Mouse (Mus musculus): ENCODE data around the gene Ier5l. TPM values are rescaled to one million over a fixed set of nuclear protein-coding genes. Genes with fewer than 3 reads are reported as not detected.

Gene Ier5l
- total and polyA plus RNA-seq, 2 experiments from 2014 or later, result 2.4 to 30.2 TPM

- Histone ChIP-seq H3K9me3 (ENCODE audit: low read length) (no peaks in the 10 kb centered on the region), H3K4me3 (ENCODE audit: low read length) (no peak overlapping the region), H3K4me1 (ENCODE audit: insufficient read depth, low read length) (peaks cover 21% of the 10 kb centered on the region), H3K9ac (replicated peaks; ENCODE audit: low read length) (peak overlapping the region; percentile 49), H3K27ac (peak overlapping the region; percentile 96), H3K36me3 (ENCODE audit: insufficient read depth, low read length) (peaks cover 23% of the 10 kb centered on the region), H3K27me3 (ENCODE audit: insufficient read depth, low read length) (no peaks in the 10 kb centered on the region), H3K4me2 (ENCODE audit: low read depth, low read length) (peak overlapping the region; percentile 33)
- DNase-seq (ENCODE audit: low spot score), result no peak
- no peak for TF ChIP-seq CTCF (IDR thresholded peaks at IDR 0.05; ENCODE audit: low read depth)
- ATAC-seq, result no peak
- WGBS, result 47% methylated on average over 5 of the region's 5 CpGs
Measured at GRCm38 (mm10) chr2:30442498-30442890, 31.5 kb downstream of the Ier5l start.

DNA sequence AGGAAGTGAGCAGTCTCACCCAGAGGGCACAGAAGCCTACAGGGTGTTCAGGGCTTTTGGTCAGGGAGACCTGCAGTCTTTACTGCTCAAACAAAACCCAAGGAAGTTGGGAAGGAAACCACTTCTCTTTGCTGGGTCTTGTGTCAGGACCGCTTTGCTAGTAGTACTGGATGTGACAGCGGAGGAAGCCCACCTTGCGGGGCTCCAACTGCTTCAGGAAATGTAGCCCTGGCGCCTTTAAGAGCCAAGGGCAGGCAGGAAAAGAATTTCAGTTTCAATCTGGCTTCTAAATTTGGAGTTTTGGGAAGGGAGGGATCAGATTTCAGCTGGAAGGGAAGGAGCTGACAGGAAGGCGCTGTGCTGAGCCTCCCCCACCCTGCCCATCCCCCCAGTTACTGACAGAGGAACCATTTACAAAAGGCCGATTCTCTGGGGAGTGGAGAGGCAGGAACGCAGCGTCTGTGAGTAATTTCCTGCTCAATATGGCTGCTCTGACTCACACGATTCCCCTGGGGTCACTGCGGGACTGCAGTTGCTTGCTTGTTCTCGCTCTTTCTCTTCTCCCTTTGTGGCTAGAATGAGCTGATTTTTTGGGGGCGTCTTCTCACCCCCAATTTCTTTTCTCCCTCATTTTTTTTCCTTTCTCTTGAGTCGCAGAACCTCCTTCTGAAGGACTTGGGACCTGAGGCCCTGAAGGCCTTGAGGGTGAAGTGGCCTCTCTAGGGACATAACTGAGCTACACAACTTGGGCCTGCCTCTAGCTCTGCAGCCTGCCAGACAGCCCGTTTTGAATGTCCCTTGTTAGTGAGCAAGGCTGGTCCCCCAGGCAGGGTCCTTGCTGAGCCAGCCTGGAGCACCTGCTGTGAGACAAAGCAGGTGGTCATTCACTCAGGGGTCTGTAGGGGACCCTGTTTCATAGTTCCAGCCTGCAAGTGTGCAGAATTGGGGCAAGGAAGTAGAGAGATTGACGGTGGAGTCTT is 32.2 kb downstream of the Ier5l start:
- peaks cover 23% of the 10 kb centered on the region for H3K36me3 ChIP-seq (ENCODE audit: insufficient read depth, low read length)
- WGBS, result 5% methylated on average over 15 of the region's 15 CpGs
- H3K27ac ChIP-seq, result peak overlapping the region; percentile 96
- H3K4me2 ChIP-seq (ENCODE audit: low read depth, low read length), result peak overlapping the region; percentile 35
- DNase-seq (ENCODE audit: low spot score), result peak; percentile 96
- peak overlapping the region; percentile 49 for H3K9ac ChIP-seq (replicated peaks; ENCODE audit: low read length)
- no peaks in the 10 kb centered on the region for H3K27me3 ChIP-seq (ENCODE audit: insufficient read depth, low read length)
- peaks cover 21% of the 10 kb centered on the region for H3K4me1 ChIP-seq (ENCODE audit: insufficient read depth, low read length)
- H3K9me3 ChIP-seq (ENCODE audit: low read length), result no peaks in the 10 kb centered on the region
- ATAC-seq, result peak; percentile 81
- TF ChIP-seq CTCF (IDR thresholded peaks at IDR 0.05; ENCODE audit: low read depth), result no peak
- no peak overlapping the region for H3K4me3 ChIP-seq (ENCODE audit: low read length)

DNA sequence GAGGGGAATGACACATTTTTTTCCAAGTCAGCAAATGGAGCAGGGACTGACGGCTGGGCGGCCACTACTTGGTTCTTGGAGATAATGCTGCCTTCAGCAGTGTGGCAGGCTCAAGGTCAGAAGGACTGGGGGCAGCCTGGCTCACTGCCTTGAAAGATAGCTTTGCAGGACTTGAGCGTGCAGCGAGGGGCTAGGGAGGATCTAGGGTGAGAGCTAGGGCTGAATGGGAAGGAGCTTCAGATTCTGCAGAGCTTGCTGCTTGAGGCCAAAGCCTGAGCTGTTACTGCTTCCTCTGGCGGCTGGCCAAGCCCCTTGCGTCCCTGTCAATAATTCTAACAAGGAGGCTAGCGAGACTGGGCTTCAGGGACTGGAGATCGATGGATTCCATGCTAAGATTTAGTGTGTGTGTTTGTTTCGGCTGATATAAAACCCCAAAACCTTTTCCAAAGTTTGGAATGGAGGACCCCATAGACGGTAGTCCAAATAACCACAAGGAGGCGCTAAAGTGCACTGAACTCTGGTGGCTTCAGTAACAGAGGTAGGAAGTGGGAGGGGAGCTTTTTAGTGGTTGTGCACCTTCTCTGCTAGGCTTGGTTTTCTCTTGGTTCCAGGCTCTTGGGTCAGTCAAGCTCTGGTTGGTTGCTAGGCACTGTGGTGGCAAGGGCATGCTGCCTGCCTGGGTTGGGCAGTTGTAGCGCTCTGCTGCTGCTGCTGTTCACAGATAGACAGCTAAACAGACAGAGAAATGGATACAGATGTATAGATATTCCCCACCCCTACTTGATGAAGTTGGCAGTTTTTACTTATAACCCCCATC is 33.1 kb downstream of the Ier5l start:
- WGBS, result 9% methylated on average over 12 of the region's 12 CpGs
- Histone ChIP-seq H3K4me3 (ENCODE audit: low read length) (no peak overlapping the region), H3K4me1 (ENCODE audit: insufficient read depth, low read length) (peaks cover 21% of the 10 kb centered on the region)

GRCm38 (mm10) chr2:30440211-30440700 is 33.8 kb downstream of the Ier5l start:
- Histone ChIP-seq H3K27ac (peak overlapping the region; percentile 96), H3K27me3 (ENCODE audit: insufficient read depth, low read length) (no peaks in the 10 kb centered on the region), H3K4me3 (ENCODE audit: low read length) (no peak overlapping the region), H3K9me3 (ENCODE audit: low read length) (no peaks in the 10 kb centered on the region), H3K4me2 (ENCODE audit: low read depth, low read length) (no peak overlapping the region), H3K36me3 (ENCODE audit: insufficient read depth, low read length) (peaks cover 23% of the 10 kb centered on the region), H3K4me1 (ENCODE audit: insufficient read depth, low read length) (peaks cover 21% of the 10 kb centered on the region), H3K9ac (replicated peaks; ENCODE audit: low read length) (no peak overlapping the region)
- TF ChIP-seq CTCF (IDR thresholded peaks at IDR 0.05; ENCODE audit: low read depth), result no peak
- 27% methylated on average over 3 of the region's 3 CpGs for WGBS
- DNase-seq (ENCODE audit: low spot score), result peak; percentile 34
- ATAC-seq, result no peak

More for the DNA sequence above, 33.1 kb downstream of the Ier5l start:
- H3K9ac ChIP-seq (replicated peaks; ENCODE audit: low read length), result peak overlapping the region; percentile 49; the same call in 1 of the 2 replicates
- peaks cover 23% of the 10 kb centered on the region for H3K36me3 ChIP-seq (ENCODE audit: insufficient read depth, low read length)
- H3K4me2 ChIP-seq (ENCODE audit: low read depth, low read length), result peak overlapping the region; percentile 35
- H3K27me3 ChIP-seq (ENCODE audit: insufficient read depth, low read length), result no peaks in the 10 kb centered on the region
- peak overlapping the region; percentile 96 for H3K27ac ChIP-seq
- H3K9me3 ChIP-seq (ENCODE audit: low read length), result no peaks in the 10 kb centered on the region
- peak; percentile 90 for TF ChIP-seq CTCF (IDR thresholded peaks at IDR 0.05; ENCODE audit: low read depth)
- peak; percentile 94 for DNase-seq (ENCODE audit: low spot score)
- ATAC-seq, result peak; percentile 67

DNA sequence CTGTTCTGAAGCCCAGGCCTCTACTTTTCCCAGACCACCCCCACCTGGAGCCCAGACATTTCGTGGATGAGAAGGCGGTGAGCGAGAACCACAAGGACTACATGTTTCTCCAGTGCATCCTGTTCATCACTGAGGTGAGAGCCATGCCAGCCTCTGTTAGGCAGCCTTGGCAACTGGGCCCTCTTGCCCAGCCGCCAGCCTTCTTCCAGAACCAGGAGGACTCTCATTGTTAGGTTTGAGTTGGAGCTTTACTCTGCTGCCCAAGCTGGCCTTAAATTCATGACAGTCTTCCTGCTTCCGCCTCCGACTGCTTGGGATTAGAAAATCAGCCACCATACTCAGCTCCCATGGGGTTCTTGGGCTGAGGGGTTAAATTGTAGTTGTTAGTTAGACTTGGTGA is 34.4 kb downstream of the Ier5l start:
- 77% methylated on average over 6 of the region's 6 CpGs for WGBS
- Histone ChIP-seq H3K4me2 (ENCODE audit: low read depth, low read length) (no peak overlapping the region), H3K9ac (replicated peaks; ENCODE audit: low read length) (no peak overlapping the region), H3K27me3 (ENCODE audit: insufficient read depth, low read length) (no peaks in the 10 kb centered on the region), H3K4me3 (ENCODE audit: low read length) (no peak overlapping the region), H3K9me3 (ENCODE audit: low read length) (no peaks in the 10 kb centered on the region), H3K36me3 (ENCODE audit: insufficient read depth, low read length) (peaks cover 23% of the 10 kb centered on the region), H3K27ac (peak overlapping the region; percentile 96; the same call in 1 of the 2 replicates), H3K4me1 (ENCODE audit: insufficient read depth, low read length) (peaks cover 21% of the 10 kb centered on the region)
- no peak for DNase-seq (ENCODE audit: low spot score)
- no peak for ATAC-seq
- TF ChIP-seq CTCF (IDR thresholded peaks at IDR 0.05; ENCODE audit: low read depth), result no peak

GRCm38 (mm10) chr2:30437791-30438190 is 36.2 kb downstream of the Ier5l start:
- H3K36me3 ChIP-seq (ENCODE audit: insufficient read depth, low read length), result peaks cover 30% of the 10 kb centered on the region
- H3K9ac ChIP-seq (replicated peaks; ENCODE audit: low read length), result no peak overlapping the region
- 89% methylated on average over 4 of the region's 4 CpGs for WGBS
- no peak for ATAC-seq
- TF ChIP-seq CTCF (IDR thresholded peaks at IDR 0.05; ENCODE audit: low read depth), result no peak
- no peak for DNase-seq (ENCODE audit: low spot score)
- no peaks in the 10 kb centered on the region for H3K9me3 ChIP-seq (ENCODE audit: low read length)
- H3K4me1 ChIP-seq (ENCODE audit: insufficient read depth, low read length), result peaks cover 20% of the 10 kb centered on the region
- no peak overlapping the region for H3K4me3 ChIP-seq (ENCODE audit: low read length)
- H3K27ac ChIP-seq, result no peak overlapping the region
- H3K27me3 ChIP-seq (ENCODE audit: insufficient read depth, low read length), result no peaks in the 10 kb centered on the region
- no peak overlapping the region for H3K4me2 ChIP-seq (ENCODE audit: low read depth, low read length)
